Mouse (Mus musculus) frontal cortex, adult (tissue): Measurements from ENCODE around the gene Hist1h4k.

Experiments used
- ATAC-seq: cut with Nextera tagmentation; 2 replicates; pipeline ENCODE4 v1.9.2; 2017; ENCODE audit warnings: mild to moderate bottlenecking, moderate library complexity, mixed read lengths; ENCODE audit not compliant: low TSS enrichment

Hist1h4k gene

DNA sequence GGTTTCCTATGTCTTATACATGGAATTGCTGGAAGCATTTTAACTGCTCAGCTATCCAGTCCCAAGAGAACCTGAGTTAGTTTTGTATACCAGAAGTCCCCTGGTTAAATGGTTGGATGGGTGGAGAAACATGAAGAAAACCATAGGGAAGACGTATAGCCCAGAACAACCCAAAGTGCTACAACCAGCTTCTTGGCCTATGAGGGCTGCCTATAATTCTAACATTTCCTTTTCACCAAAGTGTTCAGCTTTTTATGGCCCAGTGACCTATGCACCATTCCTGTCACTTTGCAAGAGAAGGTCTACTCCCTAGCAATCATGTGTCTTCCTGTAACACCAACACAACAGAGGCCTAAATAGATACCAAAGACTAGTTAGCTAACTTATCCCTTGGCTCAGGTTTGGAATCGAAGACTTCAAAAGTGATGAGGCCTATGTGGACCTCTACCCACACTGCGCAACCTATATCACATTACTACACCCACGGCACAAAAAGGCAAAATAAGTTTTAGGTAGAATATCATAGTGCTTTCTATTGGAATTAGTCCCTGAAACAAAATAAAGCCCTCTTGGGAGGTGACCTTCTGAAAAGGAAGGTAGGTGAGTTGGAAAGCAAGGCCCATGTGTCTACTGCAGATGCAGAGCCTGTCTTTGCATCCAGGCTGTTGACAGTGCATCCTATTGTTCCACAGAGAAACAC lies 31.8 kb downstream of the Hist1h4k start:
- ATAC-seq: no peak

DNA sequence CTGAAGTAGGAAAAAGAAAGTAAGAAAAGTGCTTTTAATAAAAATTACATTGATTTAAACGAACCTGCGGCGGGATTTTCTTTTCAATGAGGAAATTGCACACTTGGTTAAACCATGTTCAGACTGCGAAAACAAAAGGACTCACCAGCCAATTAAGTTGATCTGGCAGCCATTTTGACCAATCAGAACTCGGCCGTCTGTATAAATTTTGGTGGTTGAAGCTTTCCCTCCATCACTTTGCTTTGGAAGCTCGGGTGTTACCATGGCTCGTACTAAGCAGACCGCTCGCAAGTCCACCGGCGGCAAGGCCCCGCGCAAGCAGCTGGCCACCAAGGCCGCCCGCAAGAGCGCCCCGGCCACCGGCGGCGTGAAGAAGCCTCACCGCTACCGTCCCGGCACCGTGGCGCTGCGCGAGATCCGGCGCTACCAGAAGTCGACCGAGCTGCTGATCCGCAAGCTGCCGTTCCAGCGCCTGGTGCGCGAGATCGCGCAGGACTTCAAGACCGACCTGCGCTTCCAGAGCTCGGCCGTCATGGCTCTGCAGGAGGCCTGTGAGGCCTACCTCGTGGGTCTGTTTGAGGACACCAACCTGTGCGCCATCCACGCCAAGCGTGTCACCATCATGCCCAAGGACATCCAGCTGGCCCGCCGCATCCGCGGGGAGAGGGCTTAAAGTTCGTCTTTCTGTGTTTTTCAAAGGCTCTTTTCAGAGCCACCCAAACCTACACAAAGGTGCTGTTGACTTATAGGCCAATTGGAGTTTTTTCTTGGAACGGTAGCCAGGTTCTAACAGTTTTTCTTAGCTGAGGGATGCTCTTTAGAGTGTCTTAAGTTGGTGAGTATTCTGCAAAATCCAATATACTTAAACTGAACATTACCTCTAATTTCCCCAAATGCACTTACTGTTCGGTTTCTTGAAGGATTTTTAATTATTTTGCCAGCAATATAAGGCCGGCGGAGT lies 32.6 kb downstream of the Hist1h4k start, which contains the start of gene Hist1h3h:
Hist1h3h (plus strand) TSS at position 263 of the 961 bp plus-strand sequence.
- ATAC-seq: peak; percentile 66

DNA sequence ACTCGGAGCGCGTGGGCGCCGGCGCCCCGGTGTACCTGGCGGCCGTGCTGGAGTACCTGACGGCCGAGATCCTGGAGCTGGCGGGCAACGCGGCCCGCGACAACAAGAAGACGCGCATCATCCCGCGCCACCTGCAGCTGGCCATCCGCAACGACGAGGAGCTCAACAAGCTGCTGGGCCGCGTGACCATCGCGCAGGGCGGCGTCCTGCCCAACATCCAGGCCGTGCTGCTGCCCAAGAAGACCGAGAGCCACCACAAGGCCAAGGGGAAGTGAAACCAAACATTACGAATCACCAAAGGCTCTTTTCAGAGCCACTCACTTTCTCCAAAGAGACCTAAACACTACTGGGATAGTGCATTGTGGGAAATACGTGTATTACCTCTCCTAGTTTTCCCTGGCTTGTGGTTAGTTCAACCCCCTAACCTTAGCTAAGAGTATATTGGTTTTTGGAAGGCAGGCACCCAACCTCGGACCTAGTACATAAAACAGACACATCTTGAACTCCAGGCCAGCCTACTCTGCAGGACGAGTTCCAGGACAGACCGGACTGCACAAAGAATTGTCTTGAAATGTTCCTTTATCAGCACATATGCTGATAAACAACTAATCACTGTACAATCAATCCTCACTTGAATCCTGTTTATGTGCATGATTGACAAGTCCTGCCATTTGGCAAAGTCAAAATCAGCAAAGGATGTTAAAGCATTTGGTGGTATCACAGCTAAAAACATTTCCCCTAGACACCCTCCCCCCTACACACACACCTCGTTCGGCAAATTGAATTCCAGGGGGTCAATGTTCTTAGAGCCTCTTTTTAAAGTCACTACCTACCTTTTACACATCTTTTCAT lies 33.5 kb downstream of the Hist1h4k start:
- peak; percentile 35 for ATAC-seq

GRCm38 (mm10) chr13:21715864-21716539 lies 34.3 kb downstream of the Hist1h4k start, which contains the start of the genes Hist1h2bl and Hist1h2ai:
Gene Hist1h2bl, minus strand, starts transcription at chr13:21716143.
Gene Hist1h2ai, plus strand, starts transcription at chr13:21716422.
- ATAC-seq: peak; percentile 96

DNA sequence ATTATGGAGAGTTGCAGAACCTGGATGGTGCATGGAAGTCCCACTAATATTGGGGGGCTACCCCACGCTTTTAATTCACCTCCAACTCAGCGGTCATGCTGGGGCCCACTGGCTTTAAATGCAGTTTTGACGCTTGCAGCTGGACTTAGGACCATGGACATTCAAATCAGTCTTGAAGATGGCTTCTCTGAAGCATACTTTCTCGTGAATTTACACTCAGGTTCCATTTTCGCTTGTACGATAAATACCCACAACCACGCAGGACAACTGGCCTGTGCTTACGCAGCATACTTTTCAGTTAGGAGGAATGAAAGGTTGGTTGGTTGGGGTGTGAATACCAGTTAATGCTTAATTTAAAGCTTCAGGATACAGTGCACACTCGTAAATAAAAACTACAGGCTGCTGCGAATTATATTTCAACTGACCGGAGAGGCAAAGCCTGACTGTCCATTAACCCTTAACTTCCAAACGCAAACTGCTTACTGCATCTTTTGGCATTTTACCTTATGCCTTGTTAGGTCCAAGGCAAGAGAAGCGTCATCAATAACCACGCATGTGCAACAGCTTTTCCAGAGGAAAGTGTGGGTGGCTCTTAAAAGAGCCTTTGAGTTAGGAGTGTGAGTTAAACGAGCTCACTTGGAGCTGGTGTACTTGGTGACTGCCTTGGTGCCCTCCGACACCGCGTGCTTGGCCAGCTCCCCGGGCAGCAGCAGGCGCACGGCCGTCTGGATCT lies 35.0 kb downstream of the Hist1h4k start:
- ATAC-seq: peak; percentile 27; the same call in 1 of the 2 replicates

DNA sequence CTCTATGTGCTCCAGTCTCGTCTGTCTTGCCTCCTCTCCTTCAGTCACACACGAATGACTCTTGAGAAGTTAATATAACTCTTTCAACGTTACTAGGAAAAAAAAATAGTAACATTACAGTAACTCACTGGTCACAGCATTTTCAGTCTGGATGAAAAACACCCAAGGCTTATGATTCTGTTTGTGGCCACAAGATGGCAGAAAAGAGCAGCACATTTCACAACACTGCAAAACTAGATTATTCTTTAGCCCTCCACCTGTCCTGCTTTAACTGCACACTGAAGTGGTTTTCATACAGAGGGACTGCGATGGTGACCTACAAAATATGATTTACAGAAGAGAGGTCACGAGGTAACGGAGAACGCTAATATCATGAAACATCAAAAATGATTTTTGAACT lies 35.6 kb downstream of the Hist1h4k start:
- ATAC-seq: peak; percentile 35

- no peak for ATAC-seq
Measured at GRCm38 (mm10) chr13:21711698-21712097, 38.6 kb downstream of the Hist1h4k start.

GRCm38 (mm10) chr13:21710821-21711525 lies 39.3 kb downstream of the Hist1h4k start:
- ATAC-seq: peak; percentile 42

GRCm38 (mm10) chr13:21710031-21710711 lies 40.1 kb downstream of the Hist1h4k start:
- ATAC-seq: peak; percentile 90

DNA sequence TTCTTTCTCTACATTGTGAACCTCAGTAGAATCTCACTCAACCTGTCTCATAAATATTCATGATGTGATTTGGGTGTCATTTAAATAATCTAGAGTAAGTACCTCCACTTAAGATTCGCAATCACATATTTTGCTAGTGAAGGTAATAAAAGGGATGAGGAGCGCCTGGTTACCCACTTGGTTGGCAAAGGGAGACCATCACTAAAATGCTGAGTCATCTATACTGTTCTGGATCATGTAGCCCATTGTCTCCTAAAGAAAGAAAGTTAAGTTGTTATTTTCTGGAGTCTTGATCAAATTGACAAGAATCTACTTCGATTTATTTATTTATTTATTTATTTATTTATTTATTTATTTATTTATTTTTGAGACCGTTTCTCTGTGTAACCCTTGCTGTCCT lies 43.6 kb downstream of the Hist1h4k start:
- ATAC-seq: no peak
